Mouse (Mus musculus): ENCODE data around the gene St6galnac3.

DNA sequence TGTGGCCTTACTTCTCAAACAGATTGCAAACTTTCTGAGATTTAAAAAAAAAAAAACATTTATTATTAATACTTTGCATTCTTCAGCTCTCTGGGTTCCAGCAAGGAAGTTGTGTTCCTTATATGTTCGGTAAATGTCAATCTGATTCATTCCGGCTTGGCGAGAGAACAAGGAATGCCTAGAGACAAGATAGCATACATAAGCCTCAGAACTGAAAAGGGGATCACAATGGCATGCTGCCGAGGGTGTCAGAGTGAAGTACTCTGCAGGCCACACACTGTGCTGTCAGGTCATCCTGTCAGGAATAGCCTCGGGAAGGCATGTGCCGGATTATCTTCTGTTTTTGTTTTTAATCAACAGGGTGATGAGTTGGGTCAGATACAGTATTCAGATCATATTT, 7.8 kb upstream of the St6galnac3 start:
- TF ChIP-seq CTCF (IDR thresholded peaks at IDR 0.05) (no peak), POLR2A (IDR thresholded peaks at IDR 0.05; ENCODE audit: insufficient read depth, low read depth, low read length) (no peak)
